Mouse (Mus musculus) bone marrow, adult 2 months (tissue): ENCODE data around the gene Rgs12.

Experiments
- CTCF ChIP-seq: fragments of 200-500 bp; IDR thresholded peaks from 2 replicates; pipeline ENCODE4 v1.5.1; 2011; ENCODE audit warnings: low read length, control low read depth; ENCODE audit not compliant: control insufficient read depth, insufficient read depth
- POLR2A ChIP-seq: fragments of 200-500 bp; IDR thresholded peaks from 2 replicates; pipeline ENCODE4 v1.6.1; 2011; ENCODE audit warnings: low read depth, mild to moderate bottlenecking, control low read depth, low read length, borderline replicate concordance; ENCODE audit not compliant: control insufficient read depth

GRCm38 (mm10) chr5:35000323-35000722 is 51.1 kb downstream of the Rgs12 start:
- TF ChIP-seq CTCF, result no peak
- TF ChIP-seq POLR2A, result no peak
